Mouse (Mus musculus) CD4-positive, CD25-positive, alpha-beta regulatory T cell, adult 2 months (primary cell): ENCODE data around the gene Gja10.

ENCODE experiments used
- DNase-seq: peaks from one replicate; pipeline ENCODE4 v3.0.0-alpha.2; 2012; ENCODE audit warnings: low read depth, low spot score

The Gja10 gene

GRCm38 (mm10) chr4:32561555-32562095 is 40.9 kb downstream of the Gja10 start:
- peak; percentile 44 for DNase-seq

DNA sequence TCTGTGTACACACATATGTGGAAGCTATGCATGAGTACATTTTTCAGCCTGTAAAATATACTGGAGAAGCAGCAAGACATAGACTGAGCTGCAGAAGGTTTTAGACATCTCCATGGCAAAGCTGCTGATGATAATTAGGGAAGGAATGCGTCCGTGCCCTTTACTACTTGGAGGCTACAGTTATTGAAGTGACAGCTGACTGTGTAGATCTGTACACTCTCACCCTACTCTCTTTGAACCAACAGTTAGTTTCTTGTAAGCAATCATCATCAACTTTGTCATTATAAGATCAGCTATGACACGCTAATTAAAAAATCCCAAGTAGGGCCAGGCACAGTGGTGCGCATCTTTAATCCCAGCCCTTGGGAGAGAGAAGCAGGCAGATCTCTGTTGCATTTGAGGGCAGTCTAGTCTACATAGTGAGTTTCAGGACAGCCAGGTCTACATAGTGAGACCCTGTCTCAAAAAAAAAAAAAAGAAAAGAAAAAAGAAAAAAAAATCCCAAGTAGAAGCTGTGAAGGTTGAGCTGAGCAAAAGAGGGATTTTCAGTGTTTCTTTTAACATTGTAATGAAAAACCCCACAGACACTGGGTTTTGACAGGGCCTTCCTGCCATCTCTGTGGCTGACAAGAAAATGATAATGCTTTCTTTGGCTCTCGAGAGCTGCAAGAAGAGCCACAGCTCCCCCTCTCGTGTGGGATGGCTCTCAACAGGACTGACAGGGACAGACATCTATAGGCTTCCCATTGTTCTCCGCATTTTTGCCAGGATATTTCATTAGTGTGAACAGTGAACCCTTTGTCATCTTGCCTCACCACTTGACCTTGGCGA is 41.6 kb downstream of the Gja10 start:
- peak; percentile 66 for DNase-seq

GRCm38 (mm10) chr4:32560246-32560645 is 42.3 kb downstream of the Gja10 start:
- peak; percentile 82 for DNase-seq

- no peak for DNase-seq
Measured at GRCm38 (mm10) chr4:32555506-32555905, 47.1 kb downstream of the Gja10 start.

DNA sequence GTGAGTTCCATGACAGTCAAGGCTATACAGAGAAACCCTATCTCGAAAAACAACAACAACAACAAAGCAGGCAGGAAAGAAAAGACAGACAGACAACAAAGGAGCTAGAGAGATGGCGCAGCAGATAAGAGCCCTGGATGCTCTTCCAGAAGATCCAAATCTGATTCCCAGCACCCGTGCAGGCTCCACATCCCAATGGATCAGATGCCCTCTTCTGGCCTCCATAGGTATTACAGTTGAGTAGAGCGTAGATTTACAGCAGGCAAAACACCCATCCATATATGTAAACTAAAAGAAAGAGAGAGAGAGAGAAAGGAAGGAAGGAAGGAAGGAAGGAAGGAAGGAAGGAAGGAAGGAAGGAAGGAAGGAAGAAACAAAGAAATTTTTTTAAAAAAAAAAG is 51.2 kb downstream of the Gja10 start:
- DNase-seq = peak; percentile 56

DNA sequence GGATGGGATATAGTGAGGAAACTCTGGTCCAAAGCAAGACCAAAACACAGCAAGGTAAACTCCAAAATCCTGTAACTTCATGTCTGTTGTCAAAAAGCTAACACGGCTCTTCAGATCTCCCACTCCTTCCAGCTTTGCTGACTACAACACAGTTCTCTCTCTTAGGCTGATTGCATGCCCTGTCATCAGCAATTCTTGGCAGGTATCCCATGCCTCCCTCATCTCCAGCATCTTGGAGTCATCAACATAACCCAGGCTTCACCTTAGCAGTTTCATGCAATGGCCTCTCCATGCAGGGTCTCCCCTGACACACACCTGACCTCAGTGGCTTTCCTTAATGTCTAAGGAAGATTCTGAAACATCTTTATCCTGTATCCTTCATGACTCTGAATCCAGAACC is 53.4 kb downstream of the Gja10 start:
- no peak for DNase-seq
